ENCODE assay signal across 21 mouse cellular contexts in genomic region chr10:25041221-25041620, GRCm38 (mm10).
"Had no signal": no experiment of that assay in that cellular context is flagged by ENCODE, and none has a peak within 500 bp of the region (broad histone marks: within the 10 kb centered on the region; RNA-seq: fewer than 3 reads in every experiment).

No protein-coding gene starts in this region.

- H3K4me3 ChIP-seq: limb, embryonic 10.5 days; limb, embryonic 13.5 days; liver, embryonic 12.5 days; liver, embryonic 15.5 days; lung, embryonic 15.5 days; midbrain, embryonic 15.5 days; neural tube, embryonic 12.5 days; neural tube, embryonic 15.5 days had no signal

- H3K27me3 ChIP-seq: limb, embryonic 13.5 days; liver, embryonic 12.5 days; liver, embryonic 15.5 days; lung, embryonic 15.5 days; midbrain, embryonic 15.5 days; neural tube, embryonic 12.5 days; neural tube, embryonic 15.5 days had no signal

- H3K27ac ChIP-seq: kidney, postnatal 0 days; limb, embryonic 10.5 days; limb, embryonic 13.5 days; liver, embryonic 12.5 days; liver, embryonic 15.5 days; lung, embryonic 15.5 days; midbrain, embryonic 15.5 days; neural tube, embryonic 12.5 days; neural tube, embryonic 15.5 days; stomach, postnatal 0 days had no signal

- H3K4me1 ChIP-seq: limb, embryonic 10.5 days; limb, embryonic 13.5 days; liver, embryonic 12.5 days; liver, embryonic 15.5 days; lung, embryonic 15.5 days; midbrain, embryonic 15.5 days; neural tube, embryonic 12.5 days; neural tube, embryonic 15.5 days had no signal

- DNase-seq: kidney, postnatal 36 days; layer of hippocampus, postnatal 36 days; liver; lung, adult 18-20 months; lung, postnatal 14 days; lung, postnatal 4 days; right cerebral cortex, adult 18-20 months; right cerebral cortex, postnatal 14 days; right cerebral cortex, postnatal 4 days; thymus, adult 2 months; thymus, postnatal 25 days had no signal
